Mouse (Mus musculus): ENCODE results near the gene Gas2l3. TPM values are rescaled to one million over a fixed set of nuclear protein-coding genes. Genes with fewer than 3 reads are reported as not detected.

Gas2l3 gene
- polyA plus RNA-seq, 1 experiment from 2014 or later = 7.6 TPM

DNA sequence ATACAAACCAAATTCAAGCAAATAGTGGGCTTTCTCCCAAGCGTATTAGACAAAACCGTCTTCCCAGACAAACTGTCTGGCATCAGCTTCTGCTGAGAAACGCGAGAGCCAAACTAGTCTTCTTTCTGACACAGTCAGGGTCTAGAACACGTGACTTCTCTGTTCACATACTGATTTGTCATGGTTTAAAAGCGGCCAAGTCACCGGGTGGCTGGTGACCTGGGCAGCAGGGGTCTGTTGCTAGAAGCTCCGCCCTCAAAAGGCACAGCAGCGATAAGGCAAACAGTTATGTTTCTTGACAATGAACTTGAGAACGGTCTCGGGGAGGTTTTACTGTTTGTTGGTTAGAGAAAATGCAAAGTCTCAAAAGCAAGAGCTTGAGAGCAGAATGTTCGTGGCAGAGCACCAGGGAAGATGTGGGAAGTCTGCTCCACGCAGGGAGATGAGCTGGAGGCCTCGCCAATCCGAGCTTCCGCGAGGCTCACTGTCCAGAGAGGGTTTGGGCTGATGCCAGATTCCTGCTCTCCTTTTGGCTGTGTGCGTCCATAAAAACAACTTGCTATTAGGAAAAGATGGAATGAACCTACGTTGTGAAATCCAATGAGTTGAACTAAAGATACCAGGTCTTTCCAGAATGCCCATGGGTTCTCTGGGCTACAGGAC is 43.0 kb downstream of the Gas2l3 start:
- DNase-seq (ENCODE audit: low spot score) (no peak), ATAC-seq (replicated peaks; ENCODE audit: low FRiP score) (no peak)
- no peaks in the 10 kb centered on the region for H3K36me3 ChIP-seq (ENCODE audit: control insufficient read depth, insufficient read depth, low read length)
- no peaks in the 10 kb centered on the region for H3K4me1 ChIP-seq (replicated peaks; ENCODE audit: control insufficient read depth, insufficient read depth, low read length)
- no peak overlapping the region for H3K9ac ChIP-seq (ENCODE audit: low read depth, low read length)
- 87% methylated on average over 19 of the region's 19 CpGs for WGBS
- no peak overlapping the region for H3K27ac ChIP-seq (ENCODE audit: low read depth, low read length)
- H3K27me3 ChIP-seq (replicated peaks; ENCODE audit: control insufficient read depth, insufficient read depth, low read length) = no peaks in the 10 kb centered on the region
- H3K4me3 ChIP-seq (ENCODE audit: low read depth, low read length) = no peak overlapping the region
- H3K9me3 ChIP-seq (ENCODE audit: control insufficient read depth, low read length) = peaks cover 4% of the 10 kb centered on the region; the same call in 1 of the 2 replicates
- no peak overlapping the region for H3K4me2 ChIP-seq

DNA sequence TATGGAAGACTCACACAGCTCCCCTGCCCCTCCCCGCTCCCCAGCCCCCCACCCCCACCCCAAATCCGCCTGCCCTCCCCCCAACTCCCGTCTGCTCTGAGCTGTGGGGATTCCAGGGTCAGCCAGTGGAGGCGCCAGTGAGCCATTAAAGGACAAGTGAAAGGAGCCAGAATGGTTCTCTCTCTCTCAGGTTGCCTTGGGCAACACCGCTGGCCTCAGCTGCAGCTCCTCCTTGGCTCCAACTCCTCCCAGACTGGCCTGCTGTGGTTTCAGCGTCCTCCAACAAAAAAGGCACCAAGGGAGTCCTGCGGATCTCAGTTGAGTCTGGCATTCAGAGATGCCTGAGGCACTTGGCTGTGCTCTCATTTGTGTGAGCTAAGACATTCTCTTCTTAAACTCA is 47.9 kb downstream of the Gas2l3 start:
- H3K4me1 ChIP-seq (replicated peaks; ENCODE audit: control insufficient read depth, insufficient read depth, low read length) = no peaks in the 10 kb centered on the region
- 3% methylated on average over 7 of the region's 7 CpGs for WGBS
- ATAC-seq (replicated peaks; ENCODE audit: low FRiP score) (peak; percentile 56), DNase-seq (ENCODE audit: low spot score) (peak; percentile 48)
- no peak overlapping the region for H3K4me3 ChIP-seq (ENCODE audit: low read depth, low read length)
- H3K9me3 ChIP-seq (ENCODE audit: control insufficient read depth, low read length) = peaks cover 1% of the 10 kb centered on the region; the same call in 1 of the 2 replicates
- no peaks in the 10 kb centered on the region for H3K27me3 ChIP-seq (replicated peaks; ENCODE audit: control insufficient read depth, insufficient read depth, low read length)
- no peak overlapping the region for H3K27ac ChIP-seq (ENCODE audit: low read depth, low read length)
- H3K4me2 ChIP-seq = peak overlapping the region; percentile 42; the same call in 1 of the 2 replicates
- H3K36me3 ChIP-seq (ENCODE audit: control insufficient read depth, insufficient read depth, low read length) = no peaks in the 10 kb centered on the region
- H3K9ac ChIP-seq (ENCODE audit: low read depth, low read length) = no peak overlapping the region

DNA sequence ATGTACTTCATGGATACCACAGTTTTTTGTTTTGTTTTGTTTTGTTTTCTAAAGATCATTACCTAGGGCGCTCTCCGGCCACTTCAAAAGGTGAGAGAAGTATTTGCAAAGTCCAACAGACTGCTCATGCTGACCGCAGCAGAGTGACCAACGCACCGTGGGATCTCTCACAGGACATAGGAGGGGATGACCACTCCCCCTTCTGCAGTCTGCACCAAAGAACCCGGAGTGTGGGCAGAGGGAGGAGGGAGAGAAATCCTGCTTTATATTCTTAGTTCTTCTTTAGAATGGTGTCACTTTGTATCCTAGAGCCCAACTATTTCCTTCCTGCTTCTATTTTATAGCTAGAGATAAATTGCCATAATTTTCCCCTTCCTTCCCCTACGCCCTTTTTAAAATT is 48.4 kb downstream of the Gas2l3 start:
- 38% methylated on average over 7 of the region's 7 CpGs for WGBS
- Histone ChIP-seq H3K4me1 (replicated peaks; ENCODE audit: control insufficient read depth, insufficient read depth, low read length) (no peaks in the 10 kb centered on the region), H3K4me2 (peak overlapping the region; percentile 42), H3K4me3 (ENCODE audit: low read depth, low read length) (no peak overlapping the region), H3K9ac (ENCODE audit: low read depth, low read length) (no peak overlapping the region), H3K27ac (ENCODE audit: low read depth, low read length) (no peak overlapping the region), H3K36me3 (ENCODE audit: control insufficient read depth, insufficient read depth, low read length) (no peaks in the 10 kb centered on the region), H3K9me3 (ENCODE audit: control insufficient read depth, low read length) (no peaks in the 10 kb centered on the region), H3K27me3 (replicated peaks; ENCODE audit: control insufficient read depth, insufficient read depth, low read length) (no peaks in the 10 kb centered on the region)
- ATAC-seq (replicated peaks; ENCODE audit: low FRiP score) = peak; percentile 54; the same call in 1 of the 2 replicates
- DNase-seq (ENCODE audit: low spot score) = peak; percentile 23

DNA sequence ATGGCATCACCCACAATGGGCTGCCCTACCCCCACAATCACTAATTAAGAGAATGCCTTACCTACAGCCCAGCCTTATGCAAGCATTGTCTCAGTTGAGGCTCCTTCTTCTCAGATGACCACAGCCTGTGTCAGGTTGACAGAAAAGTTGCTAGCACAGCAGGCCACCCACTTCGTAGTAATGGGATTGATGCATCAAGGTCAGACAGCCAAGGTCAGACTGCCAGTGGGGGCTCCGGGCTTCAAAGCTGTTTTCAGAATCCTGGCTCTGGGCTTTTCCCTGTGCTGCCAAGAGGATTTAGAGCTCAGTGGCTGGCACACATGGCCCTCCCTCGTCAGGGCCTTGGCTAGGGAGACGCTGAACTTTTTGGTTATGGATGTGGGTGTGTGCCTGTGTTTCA is 51.1 kb downstream of the Gas2l3 start:
- H3K36me3 ChIP-seq (ENCODE audit: control insufficient read depth, insufficient read depth, low read length) = no peaks in the 10 kb centered on the region
- H3K4me2 ChIP-seq = no peak overlapping the region
- no peak for DNase-seq (ENCODE audit: low spot score)
- no peak overlapping the region for H3K27ac ChIP-seq (ENCODE audit: low read depth, low read length)
- no peak overlapping the region for H3K9ac ChIP-seq (ENCODE audit: low read depth, low read length)
- no peaks in the 10 kb centered on the region for H3K4me1 ChIP-seq (replicated peaks; ENCODE audit: control insufficient read depth, insufficient read depth, low read length)
- WGBS = 61% methylated on average over 4 of the region's 4 CpGs
- no peaks in the 10 kb centered on the region for H3K9me3 ChIP-seq (ENCODE audit: control insufficient read depth, low read length)
- no peaks in the 10 kb centered on the region for H3K27me3 ChIP-seq (replicated peaks; ENCODE audit: control insufficient read depth, insufficient read depth, low read length)
- ATAC-seq (replicated peaks; ENCODE audit: low FRiP score) = no peak
- no peak overlapping the region for H3K4me3 ChIP-seq (ENCODE audit: low read depth, low read length)

DNA sequence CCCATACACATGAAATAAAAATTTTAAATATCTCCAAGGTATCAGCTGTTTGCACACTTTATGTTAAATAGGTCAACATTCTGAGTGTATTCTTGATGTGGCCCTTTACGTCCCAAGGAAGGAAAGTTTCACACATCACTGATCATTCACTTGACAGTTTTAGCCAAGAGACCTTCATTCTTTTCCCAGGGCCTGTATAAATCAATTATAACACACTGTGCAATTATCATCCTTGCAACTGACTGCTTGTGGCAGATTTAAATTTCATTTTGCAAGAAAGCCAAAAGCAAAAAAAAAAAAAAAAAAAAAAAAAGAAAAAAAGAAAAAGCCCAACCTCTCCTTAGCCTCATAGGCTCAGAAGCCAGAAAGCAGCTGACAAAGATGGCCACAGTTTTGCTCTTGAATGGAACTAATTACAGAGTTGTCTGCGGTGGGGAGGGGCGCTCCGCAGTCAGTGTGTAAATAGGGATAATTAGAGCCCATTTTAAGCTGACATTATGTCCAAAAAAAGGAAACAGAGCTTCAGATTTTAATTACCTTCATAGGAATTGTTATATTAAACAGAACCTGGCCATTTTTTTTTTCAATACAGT is 52.1 kb downstream of the Gas2l3 start:
- Histone ChIP-seq H3K4me3 (ENCODE audit: low read depth, low read length) (no peak overlapping the region), H3K27me3 (replicated peaks; ENCODE audit: control insufficient read depth, insufficient read depth, low read length) (no peaks in the 10 kb centered on the region), H3K27ac (ENCODE audit: low read depth, low read length) (no peak overlapping the region), H3K4me1 (replicated peaks; ENCODE audit: control insufficient read depth, insufficient read depth, low read length) (no peaks in the 10 kb centered on the region), H3K9ac (ENCODE audit: low read depth, low read length) (no peak overlapping the region), H3K4me2 (no peak overlapping the region), H3K9me3 (ENCODE audit: control insufficient read depth, low read length) (no peaks in the 10 kb centered on the region), H3K36me3 (ENCODE audit: control insufficient read depth, insufficient read depth, low read length) (no peaks in the 10 kb centered on the region)
- ATAC-seq (replicated peaks; ENCODE audit: low FRiP score) (no peak), DNase-seq (ENCODE audit: low spot score) (no peak)
- 89% methylated on average over 4 of the region's 4 CpGs for WGBS

DNA sequence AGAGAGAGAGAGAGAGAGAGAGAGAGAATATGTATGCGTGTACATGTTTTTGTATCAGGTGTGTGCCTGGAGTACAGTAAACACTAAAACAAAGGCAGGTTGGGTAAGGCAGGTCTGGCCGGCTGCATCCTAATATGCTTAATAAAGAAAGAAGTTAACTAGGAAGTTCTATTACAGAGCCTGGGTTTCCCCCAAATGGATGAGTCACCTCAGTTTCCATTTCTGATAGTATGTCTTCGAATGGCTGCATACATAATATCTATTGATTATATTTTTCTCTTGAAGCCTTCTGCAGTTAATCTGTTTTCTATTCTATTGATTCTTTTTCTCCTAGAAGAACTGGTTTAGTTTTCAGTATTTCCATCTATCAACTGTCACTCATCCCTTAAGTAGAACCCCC is 57.3 kb downstream of the Gas2l3 start:
- H3K4me1 ChIP-seq (replicated peaks; ENCODE audit: control insufficient read depth, insufficient read depth, low read length) = no peaks in the 10 kb centered on the region
- no peak overlapping the region for H3K27ac ChIP-seq (ENCODE audit: low read depth, low read length)
- H3K9ac ChIP-seq (ENCODE audit: low read depth, low read length) = no peak overlapping the region
- no peak overlapping the region for H3K4me3 ChIP-seq (ENCODE audit: low read depth, low read length)
- no peaks in the 10 kb centered on the region for H3K36me3 ChIP-seq (ENCODE audit: control insufficient read depth, insufficient read depth, low read length)
- H3K9me3 ChIP-seq (ENCODE audit: control insufficient read depth, low read length) = no peaks in the 10 kb centered on the region
- no peak for DNase-seq (ENCODE audit: low spot score)
- ATAC-seq (replicated peaks; ENCODE audit: low FRiP score) = no peak
- no peaks in the 10 kb centered on the region for H3K27me3 ChIP-seq (replicated peaks; ENCODE audit: control insufficient read depth, insufficient read depth, low read length)
- no peak overlapping the region for H3K4me2 ChIP-seq
- WGBS = 85% methylated on average over 3 of the region's 3 CpGs

DNA sequence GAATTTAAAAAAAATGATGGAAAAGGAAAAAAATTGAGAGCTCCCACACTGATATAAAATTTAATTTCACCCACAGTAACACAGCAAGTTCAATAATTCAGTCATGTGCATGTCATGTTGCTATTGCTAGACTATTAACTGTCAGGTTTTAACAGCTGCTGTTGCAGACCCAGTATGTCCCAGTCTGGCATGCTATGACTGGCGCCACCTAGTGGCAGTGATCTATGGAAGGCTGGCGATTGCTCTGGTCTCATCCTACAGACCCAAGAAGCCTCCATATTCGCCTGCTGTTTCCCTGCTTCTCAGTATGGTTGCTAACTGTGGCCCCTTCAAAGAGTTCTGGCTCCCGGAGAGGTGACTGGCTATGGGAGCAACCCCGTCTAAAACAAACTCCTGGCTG is 60.3 kb downstream of the Gas2l3 start:
- 5% methylated on average over 5 of the region's 5 CpGs for WGBS
- Histone ChIP-seq H3K4me1 (replicated peaks; ENCODE audit: control insufficient read depth, insufficient read depth, low read length) (no peaks in the 10 kb centered on the region), H3K27ac (ENCODE audit: low read depth, low read length) (no peak overlapping the region), H3K27me3 (replicated peaks; ENCODE audit: control insufficient read depth, insufficient read depth, low read length) (no peaks in the 10 kb centered on the region), H3K4me2 (no peak overlapping the region), H3K4me3 (ENCODE audit: low read depth, low read length) (no peak overlapping the region), H3K9ac (ENCODE audit: low read depth, low read length) (no peak overlapping the region), H3K36me3 (ENCODE audit: control insufficient read depth, insufficient read depth, low read length) (no peaks in the 10 kb centered on the region), H3K9me3 (ENCODE audit: control insufficient read depth, low read length) (no peaks in the 10 kb centered on the region)
- ATAC-seq (replicated peaks; ENCODE audit: low FRiP score) (peak; percentile 81; the same call in 1 of the 2 replicates), DNase-seq (ENCODE audit: low spot score) (peak; percentile 70)

DNA sequence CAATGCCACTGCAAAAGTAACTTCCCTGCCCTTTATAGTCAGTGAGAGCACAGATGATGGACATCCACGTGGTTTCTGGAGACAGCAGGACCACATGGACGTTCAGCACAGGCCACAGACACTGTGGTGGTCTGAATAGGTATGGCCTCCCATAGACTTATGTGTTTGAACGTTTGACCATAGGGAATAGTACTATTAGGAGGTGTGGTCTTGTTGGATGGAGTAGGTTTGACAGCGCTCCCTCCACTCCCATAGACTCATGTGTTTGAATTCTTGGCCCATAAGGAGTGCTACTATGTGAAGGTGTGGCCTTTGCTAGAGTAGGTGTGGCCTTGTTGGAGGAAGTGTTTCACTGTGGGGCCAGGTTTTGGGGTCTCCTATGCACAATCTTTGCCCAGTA is 66.0 kb downstream of the Gas2l3 start:
- Histone ChIP-seq H3K36me3 (ENCODE audit: control insufficient read depth, insufficient read depth, low read length) (no peaks in the 10 kb centered on the region), H3K27ac (ENCODE audit: low read depth, low read length) (no peak overlapping the region), H3K9me3 (ENCODE audit: control insufficient read depth, low read length) (no peaks in the 10 kb centered on the region), H3K4me1 (replicated peaks; ENCODE audit: control insufficient read depth, insufficient read depth, low read length) (no peaks in the 10 kb centered on the region), H3K27me3 (replicated peaks; ENCODE audit: control insufficient read depth, insufficient read depth, low read length) (no peaks in the 10 kb centered on the region), H3K4me3 (ENCODE audit: low read depth, low read length) (no peak overlapping the region), H3K9ac (ENCODE audit: low read depth, low read length) (no peak overlapping the region), H3K4me2 (no peak overlapping the region)
- ATAC-seq (replicated peaks; ENCODE audit: low FRiP score) (no peak), DNase-seq (ENCODE audit: low spot score) (no peak)
- 61% methylated on average over 4 of the region's 4 CpGs for WGBS

DNA sequence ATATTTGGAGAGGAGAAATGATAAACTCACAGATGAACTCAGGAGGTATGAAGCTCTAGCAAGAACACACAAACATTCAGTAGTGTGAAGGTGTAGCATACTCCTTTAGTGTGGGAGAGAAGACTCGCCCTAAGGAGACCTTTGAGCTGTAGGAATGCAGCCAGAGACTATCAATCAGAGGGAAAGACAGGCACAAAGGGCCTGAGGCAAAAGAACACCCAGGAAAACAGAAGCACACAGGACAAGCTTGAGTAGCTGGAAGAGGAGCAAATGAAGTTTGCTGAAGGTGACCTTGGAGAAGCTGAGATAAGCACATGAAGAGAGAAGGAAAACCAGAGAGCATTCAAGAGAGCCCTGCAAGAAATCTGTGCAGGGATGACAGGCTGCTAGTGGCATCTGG is 73.7 kb downstream of the Gas2l3 start:
- H3K4me3 ChIP-seq (ENCODE audit: low read depth, low read length) = no peak overlapping the region
- no peaks in the 10 kb centered on the region for H3K4me1 ChIP-seq (replicated peaks; ENCODE audit: control insufficient read depth, insufficient read depth, low read length)
- no peak overlapping the region for H3K27ac ChIP-seq (ENCODE audit: low read depth, low read length)
- H3K9ac ChIP-seq (ENCODE audit: low read depth, low read length) = no peak overlapping the region
- H3K4me2 ChIP-seq = no peak overlapping the region
- H3K36me3 ChIP-seq (ENCODE audit: control insufficient read depth, insufficient read depth, low read length) = no peaks in the 10 kb centered on the region
- DNase-seq (ENCODE audit: low spot score) = no peak
- H3K27me3 ChIP-seq (replicated peaks; ENCODE audit: control insufficient read depth, insufficient read depth, low read length) = no peaks in the 10 kb centered on the region
- ATAC-seq (replicated peaks; ENCODE audit: low FRiP score) = no peak
- no peaks in the 10 kb centered on the region for H3K9me3 ChIP-seq (ENCODE audit: control insufficient read depth, low read length)
- 38% methylated on average over 1 of the region's 1 CpGs for WGBS
